Mouse (Mus musculus) left cerebral cortex, postnatal 25 days (tissue): Measurements from ENCODE around the gene Atp5j. TPM values are rescaled to one million over a fixed set of nuclear protein-coding genes. Genes with fewer than 3 reads are reported as not detected.

Experiments used
- DNase-seq, 2 experiments: peaks; one replicate each; pipeline ENCODE4 v3.0.0; 2022; ENCODE audit warnings: low spot score in 2 of 2, mixed read lengths in 1 of 2
- intact Hi-C: fragments of 180-260 bp; cut with DNase I; formaldehyde crosslinking; loops from one replicate; pipeline ENCODE4 v1.15.1; 2025
- total RNA-seq, 2 experiments: library from RNA; stranded (reverse); gene quantifications; 2 replicates each; pipeline ENCODE4 v1.2.3; 2021

Atp5j gene
- total RNA-seq, 2 experiments from 2014 or later = 390 to 391 TPM

DNA sequence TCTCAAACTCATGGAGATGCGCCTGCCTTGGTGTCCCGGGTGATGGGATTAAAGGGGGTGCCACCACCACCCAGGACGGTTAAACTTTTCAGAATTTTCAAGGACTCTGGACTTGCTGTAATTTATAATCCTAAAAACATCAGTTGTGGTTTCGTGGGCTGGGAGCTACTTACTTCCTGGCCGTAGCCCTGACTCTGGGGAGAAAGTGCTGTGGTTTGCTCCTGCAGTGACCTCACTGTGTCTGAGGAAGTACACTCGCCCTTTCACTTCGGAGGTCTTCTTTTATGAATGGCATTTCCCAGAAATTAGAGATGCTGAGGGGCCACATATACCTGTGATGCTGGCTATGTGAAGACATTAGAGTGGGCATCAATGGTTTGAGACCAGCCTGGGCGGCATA is 20.9 kb downstream of the Atp5j start:
- no peak for DNase-seq
- intact Hi-C loops = no loop called here

DNA sequence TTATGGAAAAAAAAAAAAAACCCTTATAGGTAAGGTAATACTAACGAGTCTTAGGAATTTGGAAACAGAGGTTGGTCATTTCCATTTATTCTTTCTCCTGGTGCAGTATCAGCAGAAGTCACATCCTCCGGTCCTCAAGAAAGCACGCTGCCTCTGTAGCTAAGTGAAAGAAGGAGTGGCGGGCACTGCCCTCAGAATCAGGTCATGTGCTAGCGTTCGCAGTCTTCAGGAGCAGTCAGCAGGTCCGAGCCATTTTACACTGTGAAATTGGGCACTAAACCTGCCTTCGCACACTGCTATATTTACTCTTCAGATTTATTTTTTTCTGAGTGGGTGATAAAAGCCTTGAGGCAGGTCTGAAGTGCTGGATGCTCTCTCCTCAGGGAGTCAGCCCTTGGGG is 21.6 kb downstream of the Atp5j start:
- no peak for DNase-seq
- intact Hi-C loops = no loop called here

DNA sequence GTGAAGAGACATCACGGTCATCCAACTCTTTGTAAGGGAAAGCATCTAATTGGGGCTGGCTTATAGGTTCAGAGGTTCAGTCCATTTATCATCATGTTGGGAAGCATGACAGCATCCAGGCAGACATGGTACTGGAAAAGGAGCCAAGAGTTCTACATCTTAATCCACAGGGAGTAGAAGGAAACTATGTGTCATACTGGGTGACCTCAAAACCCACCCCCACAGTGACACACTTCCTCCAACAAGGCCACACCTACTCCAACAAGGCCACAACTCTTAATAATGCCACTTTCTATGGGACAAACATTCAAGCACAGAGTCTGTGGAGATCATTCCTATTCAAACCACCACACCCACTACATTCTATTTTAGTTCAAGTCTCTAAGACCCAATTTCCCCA is 25.2 kb downstream of the Atp5j start:
- no peak for DNase-seq
- intact Hi-C loops = no loop called here

DNA sequence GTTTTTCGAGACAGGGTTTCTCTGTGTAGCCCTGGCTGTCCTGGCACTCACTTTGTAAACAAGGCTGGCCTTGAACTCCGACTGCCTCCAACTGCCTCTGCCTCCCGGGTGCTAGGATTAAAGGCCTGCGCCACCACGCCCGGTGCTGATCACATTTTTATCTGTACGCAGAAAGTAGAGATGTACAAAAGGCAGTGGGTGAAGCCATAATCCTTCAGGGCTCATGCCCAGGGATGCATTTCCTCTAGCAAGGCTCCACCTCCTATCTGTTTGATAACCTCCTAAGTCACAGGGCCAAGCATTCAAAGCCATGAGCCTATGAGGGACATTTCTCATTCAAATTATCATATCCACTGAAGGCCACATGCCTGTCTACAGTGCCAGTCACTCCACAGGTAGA is 27.6 kb downstream of the Atp5j start:
- intact Hi-C loops = no loop called here
- DNase-seq = no peak

DNA sequence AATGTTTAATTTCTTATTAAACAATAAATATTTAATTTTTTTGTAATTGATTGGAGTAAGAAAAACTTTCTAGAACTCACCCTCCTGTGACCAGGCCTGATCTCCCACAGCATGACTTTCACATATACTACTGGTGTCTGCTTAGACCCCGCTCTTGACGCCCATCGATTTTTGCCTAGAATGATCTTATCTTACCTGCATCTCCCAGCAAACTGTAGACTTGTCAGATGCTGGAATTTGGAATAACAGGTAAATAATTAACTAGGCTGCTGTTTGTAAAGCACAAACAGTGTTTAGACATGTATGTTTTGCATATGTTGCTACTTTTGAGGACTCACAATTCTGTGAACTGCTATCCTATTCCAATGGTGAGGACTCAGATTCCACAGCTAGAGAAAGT is 29.2 kb downstream of the Atp5j start:
- intact Hi-C loops = no loop called here
- no peak for DNase-seq

DNA sequence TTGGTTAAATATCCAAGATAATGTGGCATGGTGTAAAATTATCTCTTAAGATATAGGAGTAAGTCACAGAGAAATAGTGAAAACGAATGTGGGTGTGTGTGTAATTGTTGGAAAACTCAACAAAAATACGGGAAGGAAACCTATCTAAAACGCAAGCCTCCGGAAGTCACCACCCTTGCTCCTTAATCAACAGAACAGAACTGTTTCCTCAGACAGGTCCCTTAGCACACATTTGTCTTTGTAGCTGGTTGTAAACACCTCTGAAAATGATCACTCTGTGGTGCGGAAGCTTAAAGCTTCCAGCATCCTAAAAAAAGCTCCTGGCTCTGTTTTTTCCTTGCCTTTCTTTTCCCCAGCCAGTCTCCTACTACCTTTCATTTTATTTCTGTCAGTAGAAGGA is 30.6 kb downstream of the Atp5j start:
- no peak for DNase-seq
- intact Hi-C loops = no loop called here

DNA sequence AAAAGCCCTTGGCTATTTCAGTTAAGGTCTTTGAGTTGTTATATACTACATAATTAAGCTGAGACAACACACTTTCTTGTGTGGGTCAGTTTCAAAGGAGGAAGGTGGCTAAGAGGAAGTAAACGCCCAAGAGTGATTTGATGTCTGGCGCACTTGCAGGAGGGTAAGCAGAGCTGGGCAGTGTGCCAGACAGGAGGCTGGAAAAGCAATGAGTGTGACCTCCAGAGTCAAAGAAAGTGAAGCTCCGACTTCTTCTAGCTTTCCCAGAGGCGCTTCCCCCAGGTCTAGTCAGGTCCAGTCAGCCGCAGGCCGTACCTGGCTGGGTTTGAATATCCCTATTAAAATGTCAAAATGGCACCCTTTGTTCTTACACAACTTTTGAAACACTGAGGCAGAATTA is 33.2 kb downstream of the Atp5j start:
- peak in 1 of 2 experiments; percentile 13 for DNase-seq
- intact Hi-C loops = no loop called here

DNA sequence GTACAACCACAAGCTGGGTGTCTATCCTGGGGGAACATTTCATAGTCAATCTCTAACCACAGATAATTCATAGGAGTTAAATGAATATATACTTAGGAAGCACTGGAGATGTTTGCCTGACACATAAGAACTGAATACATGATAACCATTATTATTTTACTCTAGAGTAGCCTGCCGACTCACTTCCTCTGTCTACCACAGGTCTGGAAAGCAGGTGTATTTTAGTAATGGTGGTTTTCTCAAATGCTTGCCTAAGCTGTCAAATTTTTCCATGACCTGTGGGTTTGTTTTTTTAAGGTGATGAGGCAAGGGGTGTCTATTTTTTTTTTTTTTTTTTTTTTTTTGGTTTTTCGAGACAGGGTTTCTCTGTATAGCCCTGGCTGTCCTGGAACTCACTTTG is 35.4 kb downstream of the Atp5j start:
- intact Hi-C loops = no loop called here
- DNase-seq = no peak

DNA sequence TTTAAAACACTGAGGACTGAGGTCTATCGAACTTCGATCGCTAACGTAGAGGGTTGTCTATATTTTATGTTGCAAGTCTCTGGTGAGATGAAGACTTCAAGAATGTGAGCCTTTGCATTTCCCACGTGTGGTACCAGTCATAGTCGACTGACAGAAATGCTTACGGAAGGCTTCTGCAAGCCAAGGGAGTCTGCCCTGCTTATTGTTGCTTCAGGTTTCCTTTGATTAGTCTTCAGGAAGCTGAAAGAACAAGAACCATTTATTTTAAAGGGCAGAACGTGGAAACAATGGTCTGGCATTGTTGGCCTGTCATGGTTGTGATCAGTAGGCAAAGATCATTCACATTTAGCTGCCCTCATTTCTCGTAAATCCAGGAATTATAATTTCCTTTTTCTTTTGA is 38.7 kb downstream of the Atp5j start:
- no peak for DNase-seq
- intact Hi-C loops = no loop called here

DNA sequence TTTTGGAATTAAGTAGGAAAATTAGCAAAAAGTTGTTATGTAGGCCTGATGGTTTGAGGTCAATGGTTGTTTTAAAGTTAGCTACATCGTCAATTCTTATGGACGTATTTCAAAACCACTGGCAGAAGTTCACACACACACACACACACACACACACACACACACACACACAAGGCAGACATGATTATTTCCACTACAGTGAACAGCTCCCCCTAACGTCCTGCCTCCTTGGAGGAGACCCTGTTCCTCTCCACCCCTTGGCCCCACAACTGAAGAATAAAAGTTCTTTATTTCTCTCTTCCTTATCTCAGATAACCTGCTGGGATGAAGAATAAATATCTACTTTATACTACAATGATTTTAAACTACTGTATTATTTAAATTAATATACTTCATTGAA is 40.1 kb downstream of the Atp5j start:
- DNase-seq = no peak
- intact Hi-C loops = no loop called here

DNA sequence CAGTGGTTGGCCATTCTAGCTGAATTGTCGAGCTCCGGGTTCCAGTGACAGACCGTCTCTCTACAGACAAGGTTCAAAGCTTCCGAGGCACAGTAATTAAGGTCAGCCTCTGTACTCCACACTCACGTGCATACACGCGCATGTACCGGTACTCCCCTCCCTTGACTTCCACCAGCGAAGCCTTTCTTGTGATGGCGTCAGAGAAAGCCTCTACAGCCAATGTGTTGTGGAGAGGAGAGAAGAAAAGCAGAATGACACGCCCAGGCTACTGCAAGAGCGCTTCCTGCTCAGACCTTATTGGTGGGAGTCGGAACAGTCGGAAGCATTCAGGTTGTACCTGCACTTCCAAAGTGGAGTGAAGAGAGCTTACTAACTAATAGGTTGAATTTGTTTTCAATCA is 42.0 kb downstream of the Atp5j start:
- no peak for DNase-seq
- intact Hi-C loops = no loop called here

DNA sequence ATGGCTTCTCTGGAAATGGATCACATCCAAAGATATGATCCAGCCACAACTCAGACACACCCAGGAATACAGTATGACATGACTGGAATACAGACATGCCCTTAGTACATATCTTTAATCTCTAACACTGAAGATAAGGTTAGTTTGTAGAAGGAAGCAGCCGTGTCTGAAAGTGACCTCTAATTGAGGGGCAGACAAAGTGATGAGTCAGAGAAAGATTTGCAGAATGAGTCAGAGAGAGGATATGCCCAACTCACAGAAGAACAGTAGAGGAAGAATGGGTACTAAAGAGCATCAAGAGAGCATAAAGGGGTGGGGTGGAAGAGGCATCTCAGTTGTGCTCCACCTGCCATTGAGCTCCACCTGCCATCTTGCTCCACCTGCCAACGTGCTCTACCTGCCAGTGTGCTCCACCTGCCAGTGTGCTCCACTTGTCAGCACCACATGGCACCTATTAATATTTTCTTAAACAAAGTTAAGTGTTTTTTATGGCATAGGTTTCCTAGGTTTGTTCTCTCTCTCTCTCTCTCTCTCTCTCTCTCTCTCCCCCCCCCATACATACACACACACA is 44.7 kb downstream of the Atp5j start:
- DNase-seq = no peak
- intact Hi-C loops = no loop called here

DNA sequence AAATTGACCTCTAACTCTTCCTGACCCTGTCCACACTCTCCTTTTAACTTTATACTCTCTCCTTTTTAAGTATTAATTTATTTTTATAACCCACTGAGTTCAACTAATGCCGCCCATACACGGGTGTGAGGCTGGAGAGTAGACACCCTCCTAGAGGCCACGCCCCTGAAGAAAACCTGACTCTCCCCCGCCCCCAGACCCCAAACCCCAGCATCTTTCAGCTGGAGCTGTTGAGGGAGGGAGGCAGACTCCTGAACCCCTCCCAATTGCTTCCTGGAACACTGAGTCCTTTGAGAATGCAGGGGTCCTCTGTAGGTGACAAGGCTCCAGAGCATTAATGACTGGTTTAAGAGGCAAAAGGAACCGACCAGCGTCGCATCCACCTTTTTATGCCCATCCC is 50.5 kb downstream of the Atp5j start:
- DNase-seq = no peak
- intact Hi-C loops = no loop called here

DNA sequence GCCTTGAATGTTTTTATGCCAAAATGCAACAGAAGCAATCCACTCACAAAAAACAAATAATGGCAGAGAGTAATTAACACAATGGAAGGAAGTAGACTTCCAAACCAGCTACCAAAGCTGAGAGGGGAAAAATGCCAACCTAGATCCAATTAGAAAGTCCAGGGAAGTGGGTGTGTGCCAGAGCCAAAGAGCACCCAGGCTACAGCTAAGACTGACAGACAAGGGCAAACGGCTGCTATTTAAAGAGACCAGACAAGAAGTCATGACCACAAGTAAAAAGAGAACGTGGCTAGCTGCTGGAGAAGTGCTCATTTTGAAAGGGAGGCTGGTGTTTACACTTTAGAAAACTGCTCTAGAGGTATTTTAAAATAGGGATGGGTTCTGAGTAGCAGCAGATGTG is 52.1 kb downstream of the Atp5j start:
- intact Hi-C loops = no loop called here
- DNase-seq = no peak

DNA sequence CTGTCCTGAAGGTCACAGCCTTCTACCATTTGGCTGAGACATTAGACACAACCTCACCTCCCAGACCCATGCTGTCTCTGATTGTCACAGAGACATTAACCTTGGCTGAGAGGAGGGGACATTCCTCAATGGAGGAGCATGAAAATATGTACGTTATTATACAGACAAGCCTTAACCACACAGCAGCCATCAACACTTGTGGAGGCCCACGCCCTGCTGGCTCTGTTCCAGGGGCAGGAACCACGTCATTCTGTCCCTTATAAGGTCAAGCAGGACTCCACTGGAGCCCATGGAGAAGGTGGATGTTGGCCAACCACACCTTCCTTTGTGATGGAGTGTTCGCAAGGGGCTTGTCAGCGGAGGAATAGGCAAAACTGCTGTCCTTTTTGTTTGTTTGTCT is 55.7 kb downstream of the Atp5j start:
- DNase-seq = no peak
- intact Hi-C loops = loop anchor here (5.0 kb wide), 1 partner anchor 38 kb away; no protein-coding TSS in a partner anchor

DNA sequence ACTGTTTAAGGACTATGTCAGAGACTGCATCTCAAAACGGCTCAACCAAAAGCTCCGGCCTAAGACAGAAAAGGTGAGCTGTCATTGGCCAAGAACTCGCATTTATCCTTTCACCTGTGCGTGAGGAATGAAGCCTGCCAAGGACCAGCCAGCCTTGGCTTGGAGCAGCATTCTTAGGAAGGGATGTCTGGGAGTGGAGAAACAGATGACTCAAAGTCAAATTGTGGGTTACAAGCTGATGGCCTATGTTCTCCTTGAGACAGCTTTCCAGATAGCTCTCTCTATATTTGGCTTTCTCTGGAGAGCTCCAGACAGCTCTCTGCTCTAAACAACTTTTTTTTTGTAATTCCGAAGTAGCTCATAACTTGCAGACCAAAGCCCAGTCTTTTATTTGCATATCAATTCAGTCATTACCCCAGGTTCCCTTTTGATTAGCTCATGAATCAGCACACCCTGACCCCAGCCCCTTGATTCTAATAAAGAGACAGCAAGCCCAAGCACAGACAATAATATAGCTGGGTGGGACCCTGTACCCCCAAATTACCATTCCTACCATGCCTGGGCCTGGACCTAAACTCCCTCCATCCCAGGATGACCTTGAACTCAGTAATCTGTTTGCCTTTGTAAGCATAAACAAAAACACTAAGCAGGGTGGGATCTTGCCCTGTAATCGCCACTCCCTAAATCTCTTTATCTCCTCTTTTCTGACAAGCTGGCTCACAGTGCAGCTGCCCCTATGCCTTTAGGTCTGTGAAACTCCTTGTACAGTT is 56.4 kb downstream of the Atp5j start:
- no peak for DNase-seq
- intact Hi-C loops = loop anchor here (5.0 kb wide), 1 partner anchor 38 kb away; no protein-coding TSS in a partner anchor

DNA sequence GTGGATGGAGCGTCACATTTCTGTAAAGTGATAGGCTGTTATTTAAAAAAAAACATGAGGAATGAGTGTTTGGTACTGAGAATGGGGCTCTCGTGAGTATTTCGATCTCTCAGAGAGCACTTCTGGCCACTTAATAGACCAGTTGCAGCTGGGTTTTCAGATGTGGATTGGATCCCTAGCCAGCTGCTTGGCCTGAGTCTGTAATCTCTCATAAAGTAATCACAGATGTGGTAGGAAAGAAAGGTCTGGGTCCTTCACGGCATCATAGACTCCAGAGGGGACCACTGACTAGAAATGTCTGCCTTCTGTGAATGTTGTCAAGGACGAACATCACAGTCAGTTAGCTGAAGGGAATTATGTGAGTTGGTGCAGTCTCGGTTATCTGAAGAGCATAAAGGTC is 57.0 kb downstream of the Atp5j start:
- DNase-seq = no peak
- intact Hi-C loops = loop anchor here (5.0 kb wide), 1 partner anchor 39 kb away; no protein-coding TSS in a partner anchor

Other genes with a start within 250 kb of the Atp5j start
- gene Mrpl39, start 99.9 kb downstream of the Atp5j start, total RNA-seq = 10 to 100 TPM; 19.5 to 19.6 TPM
- 10 to 100 TPM; 24.6 to 25.5 TPM for gene Jam2, start 61.5 kb downstream of the Atp5j start, total RNA-seq
- 10 to 100 TPM; 19.8 to 24.7 TPM for gene Gabpa, start 700 bp downstream of the Atp5j start, total RNA-seq